Mouse (Mus musculus) intestine, embryonic 15.5 days (tissue): Measurements from ENCODE around the gene Tes. TPM values are rescaled to one million over a fixed set of nuclear protein-coding genes. Genes with fewer than 3 reads are reported as not detected.

Experiments used
- ATAC-seq: fragments of 200-750 bp; cut with Nextera tagmentation; 2 replicates; pipeline ENCODE4 v1.8.0; 2017; ENCODE audit warnings: moderate TSS enrichment, moderate library complexity
- H3K27ac ChIP-seq: fragments of 300-500 bp; sonication (generic); 2 replicates; pipeline ENCODE4 v1.5.1; 2015; ENCODE audit warnings: mild to moderate bottlenecking, inconsistent platforms
- H3K27me3 ChIP-seq: fragments of 300-500 bp; sonication (generic); replicated peaks from 2 replicates; pipeline ENCODE4 v1.6.1; 2015; ENCODE audit warnings: inconsistent platforms
- H3K36me3 ChIP-seq: fragments of 300-500 bp; sonication (generic); 2 replicates; pipeline ENCODE4 v1.6.1; 2015; ENCODE audit warnings: inconsistent platforms
- H3K4me1 ChIP-seq: fragments of 300-500 bp; sonication (generic); replicated peaks from 2 replicates; pipeline ENCODE4 v1.6.1; 2015; ENCODE audit warnings: inconsistent platforms
- H3K4me2 ChIP-seq: fragments of 300-500 bp; sonication (generic); replicated peaks from 2 replicates; pipeline ENCODE4 v1.6.1; 2015; ENCODE audit warnings: mild to moderate bottlenecking, inconsistent platforms
- H3K4me3 ChIP-seq: fragments of 300-500 bp; sonication (generic); replicated peaks from 2 replicates; pipeline ENCODE4 v1.5.1; 2015; ENCODE audit warnings: inconsistent platforms
- H3K9ac ChIP-seq: fragments of 300-500 bp; sonication (generic); 2 replicates; pipeline ENCODE4 v1.6.1; 2015; ENCODE audit warnings: inconsistent platforms
- H3K9me3 ChIP-seq: fragments of 300-500 bp; sonication (generic); 2 replicates; pipeline ENCODE4 v1.6.1; 2016; ENCODE audit warnings: inconsistent platforms
- WGBS: fragments of 180-500 bp; shearing (Covaris S2); methylation state at CpG from one replicate; pipeline ENCODE4 v1.1.7; 2015; 5-methylcytosine and 5-hydroxymethylcytosine counted together
- polyA plus RNA-seq: library from polyadenylated mRNA; unstranded; fragments of >200 nt; fragmentation: Nextera tagmentation; extraction: Ambion mirVana; gene quantifications from 2 replicates; pipeline ENCODE4 v1.2.1, GENCODE M21; 2015

Gene Tes
- polyA plus RNA-seq, 1 experiment from 2014 or later, result 98.5 TPM

- H3K4me1 ChIP-seq, result peaks cover 16% of the 10 kb centered on the region; the same call in 1 of the 2 replicates
- 49% methylated on average over 4 of the region's 4 CpGs for WGBS
- no peak for ATAC-seq
These were observed 17.3 kb downstream of the Tes start for GRCm38 (mm10) chr6:17082238-17082637.

DNA sequence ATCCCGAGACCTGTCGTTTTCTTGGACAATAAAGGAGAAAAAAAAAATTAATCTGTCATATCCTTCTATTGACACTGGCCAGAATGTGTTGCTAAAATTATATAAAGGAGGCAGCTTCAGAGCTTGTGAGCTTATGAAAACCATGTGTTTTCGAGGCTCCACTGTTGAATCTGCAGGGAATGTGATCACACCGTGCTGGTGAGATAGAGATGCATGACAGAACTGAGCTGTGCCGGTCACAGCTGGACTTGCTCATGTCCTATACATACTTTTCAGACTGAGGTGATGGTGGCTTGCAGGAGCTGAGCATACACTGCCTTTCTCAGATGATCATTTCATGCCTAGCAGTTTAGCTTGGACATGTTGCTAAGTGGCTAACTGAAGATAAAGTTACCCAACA lies 17.9 kb downstream of the Tes start:
- ATAC-seq, result no peak
- Histone ChIP-seq H3K9ac (no peak overlapping the region), H3K27me3 (no peaks in the 10 kb centered on the region), H3K4me3 (no peak overlapping the region), H3K36me3 (no peaks in the 10 kb centered on the region), H3K4me2 (no peak overlapping the region), H3K9me3 (no peaks in the 10 kb centered on the region), H3K27ac (no peak overlapping the region), H3K4me1 (peaks cover 15% of the 10 kb centered on the region; the same call in 1 of the 2 replicates)
- 66% methylated on average over 5 of the region's 5 CpGs for WGBS

More at GRCm38 (mm10) chr6:17082238-17082637, 17.3 kb downstream of the Tes start:
- no peak overlapping the region for H3K4me3 ChIP-seq
- no peak overlapping the region for H3K9ac ChIP-seq
- H3K9me3 ChIP-seq, result no peaks in the 10 kb centered on the region
- no peak overlapping the region for H3K4me2 ChIP-seq
- H3K27ac ChIP-seq, result no peak overlapping the region
- H3K36me3 ChIP-seq, result no peaks in the 10 kb centered on the region
- H3K27me3 ChIP-seq, result no peaks in the 10 kb centered on the region

DNA sequence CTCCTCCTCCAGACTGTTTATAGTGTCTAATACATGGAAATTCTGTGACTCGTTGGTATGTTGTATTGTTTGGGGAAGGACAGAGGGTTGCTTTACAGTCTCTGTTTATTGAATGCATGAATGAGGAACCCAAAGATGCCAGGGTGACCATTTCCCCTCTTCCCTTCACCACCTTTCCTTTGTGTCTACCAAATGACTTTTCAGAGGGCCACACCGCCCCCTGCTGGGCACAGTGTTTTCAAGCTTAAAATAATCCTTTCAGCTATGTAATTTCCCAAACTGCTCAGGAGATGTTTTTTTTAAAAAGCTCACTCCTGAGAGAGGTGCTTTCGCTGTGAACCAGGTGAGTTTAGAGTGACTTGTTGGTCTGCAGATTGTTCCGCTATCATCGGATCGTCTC lies 22.5 kb downstream of the Tes start:
- Histone ChIP-seq H3K9me3 (no peaks in the 10 kb centered on the region), H3K27me3 (no peaks in the 10 kb centered on the region), H3K36me3 (no peaks in the 10 kb centered on the region), H3K4me1 (no peaks in the 10 kb centered on the region), H3K4me2 (no peak overlapping the region), H3K4me3 (no peak overlapping the region), H3K27ac (no peak overlapping the region), H3K9ac (no peak overlapping the region)
- no peak; the same call in 1 of the 2 replicates for ATAC-seq
- WGBS, result 69% methylated on average over 6 of the region's 6 CpGs

- no peak overlapping the region for H3K4me3 ChIP-seq
- ATAC-seq, result no peak
- H3K9ac ChIP-seq, result no peak overlapping the region
- H3K9me3 ChIP-seq, result no peaks in the 10 kb centered on the region
- WGBS, result 93% methylated on average over 8 of the region's 8 CpGs
- 0 out of 2 replicates have a peak, but pooled peaks cover 3% of the 10 kb centered on the region for H3K36me3 ChIP-seq
- H3K27me3 ChIP-seq, result no peaks in the 10 kb centered on the region
- no peak overlapping the region for H3K27ac ChIP-seq
- no peak overlapping the region for H3K4me2 ChIP-seq
- H3K4me1 ChIP-seq, result no peaks in the 10 kb centered on the region
These were observed 32.4 kb downstream of the Tes start for GRCm38 (mm10) chr6:17097301-17097700.

DNA sequence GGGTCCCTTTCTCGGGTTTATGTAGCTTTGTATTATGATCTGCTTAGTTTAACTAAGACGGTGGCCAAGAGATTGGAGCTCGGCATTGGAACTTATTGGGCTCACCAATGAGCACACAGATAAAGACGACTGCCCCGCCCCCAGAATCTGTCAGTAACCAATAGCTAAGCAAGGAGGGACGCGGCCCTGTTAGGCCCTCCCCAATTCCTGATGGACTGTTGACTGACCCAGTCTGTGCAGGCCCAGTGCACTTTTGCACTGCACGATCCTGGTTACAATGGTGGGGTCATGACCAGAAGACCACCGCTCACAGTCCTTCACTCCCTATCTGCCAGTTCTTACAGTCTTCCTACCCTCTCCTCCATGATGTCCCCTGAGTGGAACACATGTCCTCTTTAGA lies 33.6 kb downstream of the Tes start:
- Histone ChIP-seq H3K4me3 (no peak overlapping the region), H3K9ac (no peak overlapping the region), H3K27ac (no peak overlapping the region), H3K36me3 (0 out of 2 replicates have a peak, but pooled peaks cover 3% of the 10 kb centered on the region), H3K9me3 (no peaks in the 10 kb centered on the region), H3K4me2 (no peak overlapping the region), H3K4me1 (no peaks in the 10 kb centered on the region), H3K27me3 (no peaks in the 10 kb centered on the region)
- WGBS, result 90% methylated on average over 9 of the region's 9 CpGs
- ATAC-seq, result no peak

GRCm38 (mm10) chr6:17099477-17100130 lies 34.7 kb downstream of the Tes start:
- WGBS, result 87% methylated on average over 25 of the region's 25 CpGs
- Histone ChIP-seq H3K4me2 (no peak overlapping the region), H3K9me3 (no peaks in the 10 kb centered on the region), H3K9ac (no peak overlapping the region), H3K36me3 (0 out of 2 replicates have a peak, but pooled peaks cover 8% of the 10 kb centered on the region), H3K27ac (no peak overlapping the region), H3K4me3 (no peak overlapping the region), H3K4me1 (no peaks in the 10 kb centered on the region), H3K27me3 (no peaks in the 10 kb centered on the region)
- ATAC-seq, result no peak

- H3K4me1 ChIP-seq, result no peaks in the 10 kb centered on the region
- ATAC-seq, result no peak
These were observed 40.8 kb downstream of the Tes start for GRCm38 (mm10) chr6:17105714-17106113.

GRCm38 (mm10) chr6:17106493-17106892 lies 41.5 kb downstream of the Tes start:
- no peaks in the 10 kb centered on the region for H3K9me3 ChIP-seq
- 0 out of 2 replicates have a peak, but pooled peaks cover 7% of the 10 kb centered on the region for H3K36me3 ChIP-seq
- no peak overlapping the region for H3K27ac ChIP-seq
- H3K4me1 ChIP-seq, result no peaks in the 10 kb centered on the region
- H3K4me3 ChIP-seq, result no peak overlapping the region
- H3K9ac ChIP-seq, result no peak overlapping the region
- ATAC-seq, result no peak
- WGBS, result 96% methylated on average over 5 of the region's 5 CpGs
- H3K4me2 ChIP-seq, result no peak overlapping the region
- no peaks in the 10 kb centered on the region for H3K27me3 ChIP-seq

More at GRCm38 (mm10) chr6:17105714-17106113, 40.8 kb downstream of the Tes start:
- Histone ChIP-seq H3K9me3 (no peaks in the 10 kb centered on the region), H3K36me3 (0 out of 2 replicates have a peak, but pooled peaks cover 7% of the 10 kb centered on the region), H3K27me3 (no peaks in the 10 kb centered on the region), H3K9ac (no peak overlapping the region), H3K27ac (no peak overlapping the region), H3K4me2 (no peak overlapping the region), H3K4me3 (no peak overlapping the region)

- no peak overlapping the region for H3K27ac ChIP-seq
- no peaks in the 10 kb centered on the region for H3K9me3 ChIP-seq
- H3K4me3 ChIP-seq, result no peak overlapping the region
- H3K36me3 ChIP-seq, result 0 out of 2 replicates have a peak, but pooled peaks cover 3% of the 10 kb centered on the region
- WGBS, result 61% methylated on average over 4 of the region's 4 CpGs
- H3K27me3 ChIP-seq, result no peaks in the 10 kb centered on the region
- ATAC-seq, result no peak
- no peaks in the 10 kb centered on the region for H3K4me1 ChIP-seq
- no peak overlapping the region for H3K4me2 ChIP-seq
- no peak overlapping the region for H3K9ac ChIP-seq
These were observed 44.3 kb downstream of the Tes start for GRCm38 (mm10) chr6:17109204-17109603.

DNA sequence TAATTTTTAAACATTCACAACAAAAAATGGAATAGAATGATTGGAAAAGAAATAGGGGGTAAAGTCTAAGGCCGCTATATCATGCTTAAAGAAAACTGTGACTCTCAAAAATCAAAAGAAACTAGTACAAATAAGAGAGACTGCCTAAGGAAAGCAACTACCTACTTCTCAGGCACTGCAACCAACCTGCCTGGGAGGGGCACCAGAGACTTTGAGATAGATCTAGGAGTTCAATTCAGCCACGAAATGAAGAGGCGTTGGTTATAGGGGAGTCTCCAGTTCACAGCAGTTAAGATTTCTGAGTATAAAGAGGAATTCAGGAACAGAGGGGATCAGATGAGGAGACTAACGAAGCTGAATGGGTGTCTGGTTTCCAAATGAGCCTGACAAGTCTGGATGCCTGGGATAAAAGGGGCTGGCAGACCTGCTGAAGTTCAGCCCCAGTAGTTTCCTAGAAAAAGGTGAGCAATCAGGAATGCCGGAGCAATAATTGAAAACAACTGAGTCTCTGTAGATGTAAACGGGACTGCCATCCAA lies 45.7 kb downstream of the Tes start:
- Histone ChIP-seq H3K9ac (no peak overlapping the region), H3K27me3 (no peaks in the 10 kb centered on the region), H3K4me3 (no peak overlapping the region), H3K9me3 (no peaks in the 10 kb centered on the region), H3K27ac (no peak overlapping the region), H3K36me3 (no peaks in the 10 kb centered on the region), H3K4me1 (no peaks in the 10 kb centered on the region), H3K4me2 (no peak overlapping the region)
- no peak for ATAC-seq
- 75% methylated on average over 6 of the region's 6 CpGs for WGBS

DNA sequence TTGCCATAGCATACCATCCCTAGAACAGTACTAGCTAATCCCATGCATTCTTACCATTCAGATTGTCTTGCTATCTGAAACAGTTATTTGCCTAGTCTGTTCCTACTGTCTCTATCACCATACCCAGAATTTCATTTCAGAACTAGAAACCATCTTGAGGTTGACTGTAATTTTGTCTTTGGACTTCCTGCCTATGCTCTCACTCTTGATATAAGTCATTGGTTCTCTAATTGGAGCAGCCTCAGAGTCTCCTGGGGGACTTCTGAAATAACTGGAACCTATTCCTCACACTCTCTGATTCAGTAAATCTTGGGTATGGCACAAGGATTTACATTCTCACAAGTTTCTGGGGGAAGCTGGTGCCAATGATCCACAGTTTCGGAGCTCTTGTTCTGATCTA lies 47.1 kb downstream of the Tes start:
- no peak overlapping the region for H3K4me3 ChIP-seq
- H3K4me1 ChIP-seq, result no peaks in the 10 kb centered on the region
- no peak for ATAC-seq
- H3K9ac ChIP-seq, result no peak overlapping the region
- no peak overlapping the region for H3K27ac ChIP-seq
- no peak overlapping the region for H3K4me2 ChIP-seq
- WGBS, result 98% methylated on average over 1 of the region's 1 CpGs
- H3K36me3 ChIP-seq, result no peaks in the 10 kb centered on the region
- H3K27me3 ChIP-seq, result no peaks in the 10 kb centered on the region
- H3K9me3 ChIP-seq, result no peaks in the 10 kb centered on the region

GRCm38 (mm10) chr6:17112990-17113389 lies 48.0 kb downstream of the Tes start:
- WGBS, result 93% methylated on average over 2 of the region's 2 CpGs
- Histone ChIP-seq H3K9me3 (no peaks in the 10 kb centered on the region), H3K36me3 (no peaks in the 10 kb centered on the region), H3K4me1 (no peaks in the 10 kb centered on the region), H3K4me2 (no peak overlapping the region), H3K27ac (no peak overlapping the region), H3K9ac (no peak overlapping the region), H3K27me3 (no peaks in the 10 kb centered on the region), H3K4me3 (no peak overlapping the region)
- no peak for ATAC-seq

- Histone ChIP-seq H3K4me1 (no peaks in the 10 kb centered on the region), H3K4me3 (no peak overlapping the region), H3K9ac (no peak overlapping the region), H3K27ac (no peak overlapping the region), H3K9me3 (no peaks in the 10 kb centered on the region), H3K4me2 (no peak overlapping the region), H3K27me3 (no peaks in the 10 kb centered on the region), H3K36me3 (no peaks in the 10 kb centered on the region)
- ATAC-seq, result no peak
- 68% methylated on average over 5 of the region's 5 CpGs for WGBS
These were observed 49.6 kb downstream of the Tes start for GRCm38 (mm10) chr6:17114588-17114987.
